Mouse (Mus musculus) bone marrow macrophage, adult 2 months (primary cell): Measurements from ENCODE around the gene Grb10.

ENCODE experiments used
- CTCF ChIP-seq: IDR thresholded peaks from 2 replicates; pipeline ENCODE4 v1.5.1; 2012; ENCODE audit warnings: low read depth, mild to moderate bottlenecking, low read length, moderate library complexity
- POLR2A ChIP-seq: IDR thresholded peaks from 2 replicates; pipeline ENCODE4 v1.6.1; 2012; ENCODE audit warnings: mild to moderate bottlenecking, low read depth, low read length, borderline replicate concordance

DNA sequence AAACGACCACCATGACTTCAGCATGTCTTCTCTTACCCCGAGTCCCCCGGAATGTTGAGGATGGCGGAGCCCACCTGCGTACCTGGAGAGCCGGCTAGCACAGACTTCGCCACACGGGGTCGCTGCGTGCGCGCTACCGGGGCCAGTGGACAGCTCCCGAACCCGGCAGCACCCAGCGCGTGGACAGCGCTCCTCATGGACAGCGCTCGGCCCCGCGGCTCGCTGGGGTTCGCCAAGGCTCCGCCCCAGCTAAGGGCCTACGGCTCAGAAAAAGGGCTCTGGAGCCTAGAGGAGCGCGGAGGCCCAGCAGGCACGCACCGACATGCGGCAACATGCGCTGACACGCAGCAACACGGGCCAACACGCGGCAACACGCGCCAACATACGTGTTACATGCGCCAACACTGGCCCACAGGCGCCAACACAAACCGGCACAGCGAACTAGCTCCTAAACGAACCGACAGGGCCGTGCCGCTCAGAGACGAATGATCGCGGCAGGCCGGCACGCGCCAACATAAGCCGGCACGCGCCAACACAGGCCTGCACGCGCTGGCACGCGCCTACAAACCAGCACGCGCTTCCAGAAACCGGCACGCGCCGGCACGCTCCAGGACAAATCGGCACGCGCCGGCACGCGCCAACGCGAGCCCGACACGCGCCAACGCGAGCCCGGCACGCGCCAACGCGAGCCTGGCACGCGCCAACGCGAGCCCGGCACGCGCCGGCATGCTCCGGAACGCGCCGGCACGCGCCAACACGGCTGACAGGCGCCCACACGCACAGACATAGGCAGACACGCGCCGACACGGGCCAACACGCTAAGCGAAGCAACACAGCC lies 12.5 kb downstream of the Grb10 start:
- 0 out of 2 replicates have a peak, but pooled peaks have one; percentile 21 for TF ChIP-seq CTCF
- TF ChIP-seq POLR2A = no peak
